Mouse (Mus musculus): ENCODE measurements around the gene Enam.

DNA sequence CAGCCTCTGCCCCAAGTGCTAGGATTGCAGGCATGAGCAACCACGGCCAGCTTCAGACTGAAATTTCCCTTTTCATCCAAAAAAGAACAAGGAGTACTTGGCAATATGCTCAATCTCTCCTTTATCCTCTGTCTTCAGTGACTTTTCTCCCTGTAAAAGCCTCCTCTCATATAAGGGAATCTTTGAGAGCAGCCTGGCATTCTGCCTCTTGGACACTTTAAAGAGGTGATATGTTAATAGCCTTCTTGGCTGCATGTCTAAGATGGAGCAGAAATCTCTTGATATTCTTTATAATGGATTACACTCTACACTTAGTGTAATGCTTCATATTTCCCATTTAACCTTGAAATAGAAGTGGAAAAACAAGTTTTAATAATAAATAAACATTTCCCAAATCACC, 43.1 kb downstream of the Enam start:
- no peak for TF ChIP-seq GATA1 (IDR thresholded peaks at IDR 0.05; ENCODE audit: low read length)
- TF ChIP-seq TAL1 (IDR thresholded peaks at IDR 0.05; ENCODE audit: low read length), result no peak
